Mouse (Mus musculus) layer of hippocampus, adult 2 months (tissue): Measurements from ENCODE around the gene Atpaf2. TPM values are rescaled to one million over a fixed set of nuclear protein-coding genes. Genes with fewer than 3 reads are reported as not detected.

Experiments
- DNase-seq, 2 experiments: peaks; one replicate each; pipeline ENCODE4 v3.0.0; 2022; ENCODE audit warnings: low spot score in 2 of 2
- H3K27ac ChIP-seq: fragments of 200-600 bp; 2 replicates; pipeline ENCODE4 v1.8.1; 2022
- H3K4me3 ChIP-seq: fragments of 200-600 bp; 2 replicates; pipeline ENCODE4 v1.8.1; 2022; ENCODE audit warnings: mild to moderate bottlenecking
- CTCF ChIP-seq: fragments of 200-600 bp; conservative IDR thresholded peaks from 2 replicates; pipeline ENCODE4 v1.8.1; 2022; ENCODE audit warnings: antibody characterized with exemption, mild to moderate bottlenecking, moderate library complexity
- total RNA-seq, 2 experiments: library from RNA; stranded (reverse); gene quantifications; 2 replicates each; pipeline ENCODE4 v1.2.3; 2021

Gene Atpaf2
- total RNA-seq, 2 experiments from 2014 or later = 27.3 to 32.7 TPM

DNA sequence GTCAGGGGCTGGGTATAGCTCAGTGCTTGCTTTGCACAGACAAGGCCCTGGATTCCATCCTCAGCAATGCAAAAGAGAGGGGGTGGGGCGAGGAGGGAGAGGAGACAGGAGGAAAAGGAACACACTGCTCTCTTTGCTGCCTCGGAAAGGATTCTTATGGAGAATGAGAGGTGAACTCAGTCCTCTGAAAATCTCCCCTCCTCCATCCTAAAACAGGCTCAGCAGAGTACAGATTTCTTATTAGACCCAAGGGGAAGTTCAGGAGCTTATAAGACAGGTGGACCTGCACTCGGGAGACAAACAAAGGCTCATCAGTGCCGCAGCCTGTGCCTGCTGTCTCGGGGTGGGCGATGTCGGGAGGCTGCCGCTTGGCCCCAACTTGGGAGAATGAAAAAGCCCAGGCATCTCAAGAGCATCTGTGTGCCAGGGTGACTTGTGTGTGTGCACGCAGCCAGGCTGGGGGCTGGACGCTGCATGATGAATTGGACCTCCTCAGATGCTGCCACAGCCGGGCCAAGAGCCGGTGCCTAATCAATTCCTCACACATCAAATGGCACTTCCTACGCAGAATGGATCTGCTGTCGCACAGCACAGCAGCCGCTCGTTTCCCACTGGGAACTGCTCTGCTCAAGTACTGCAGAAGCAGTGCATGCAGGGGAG lies 33.4 kb downstream of the Atpaf2 start:
- DNase-seq = peak; percentile 70 to 85
- peak overlapping the region; percentile 15; the same call in 1 of the 2 replicates for H3K4me3 ChIP-seq
- TF ChIP-seq CTCF = no peak
- peak overlapping the region; percentile 92 for H3K27ac ChIP-seq

DNA sequence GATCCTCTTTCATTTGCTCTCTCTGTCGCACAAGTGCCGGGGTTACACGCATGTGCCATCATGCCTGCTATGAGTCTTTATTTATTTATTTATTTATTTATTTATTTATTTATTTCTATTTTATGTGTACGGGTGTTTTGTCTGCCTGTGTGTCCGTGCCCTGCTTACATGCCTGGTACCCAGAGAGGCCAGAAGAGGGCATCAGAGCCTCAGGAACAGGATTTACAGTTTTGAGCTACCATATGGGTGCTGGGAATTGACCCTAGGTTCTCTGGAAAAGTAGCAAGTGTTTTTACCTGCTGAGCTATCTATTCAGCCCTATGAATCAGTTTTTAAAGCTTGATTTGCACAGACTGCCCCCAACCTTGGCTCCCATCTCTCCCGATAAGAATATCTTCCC lies 34.7 kb downstream of the Atpaf2 start:
- peak overlapping the region; percentile 92; the same call in 1 of the 2 replicates for H3K27ac ChIP-seq
- H3K4me3 ChIP-seq = no peak overlapping the region

DNA sequence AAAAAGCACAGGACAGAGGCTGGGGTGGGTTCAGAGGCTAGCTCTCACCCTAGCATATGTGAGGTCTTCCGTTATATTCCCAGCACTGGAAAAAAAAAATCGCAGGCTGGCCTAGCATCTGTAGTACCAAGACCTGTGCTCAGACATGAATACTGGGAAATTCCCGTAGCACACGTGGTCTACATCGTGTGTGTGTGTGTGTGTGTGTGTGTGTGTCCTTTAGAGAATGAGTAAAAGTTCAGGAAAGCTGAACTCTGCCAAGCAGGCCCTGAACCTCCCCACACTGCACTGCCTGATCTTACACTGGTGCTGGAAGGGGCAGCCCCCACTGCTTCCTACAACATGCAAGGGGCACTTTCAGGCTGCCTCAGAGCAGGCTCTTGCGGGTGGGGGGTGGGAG lies 43.8 kb downstream of the Atpaf2 start:
- Histone ChIP-seq H3K27ac (no peak overlapping the region), H3K4me3 (no peak overlapping the region)
- no peak for DNase-seq
- no peak for TF ChIP-seq CTCF

More for the DNA sequence above, 34.7 kb downstream of the Atpaf2 start:
- TF ChIP-seq CTCF = peak; percentile 36
- DNase-seq = no peak

DNA sequence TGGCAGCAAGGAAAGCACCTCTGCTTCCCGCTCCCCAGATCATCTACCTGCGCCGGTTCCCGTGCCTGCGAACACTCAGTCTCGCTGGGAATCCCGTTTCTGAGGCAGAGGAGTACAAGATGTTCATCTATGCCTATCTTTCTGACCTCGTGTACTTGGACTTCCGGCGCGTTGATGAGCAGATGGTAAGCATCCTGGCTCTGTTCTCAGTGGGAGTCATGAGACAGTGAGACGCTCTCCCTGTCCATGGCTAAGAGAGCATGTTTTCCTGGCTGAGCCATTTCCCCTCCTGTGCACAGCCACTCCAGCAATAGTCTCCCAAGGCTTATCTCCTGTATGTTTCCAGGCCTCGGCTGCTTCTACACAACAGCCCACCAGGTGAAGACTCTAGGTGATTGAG lies 47.8 kb downstream of the Atpaf2 start:
- no peak for DNase-seq

DNA sequence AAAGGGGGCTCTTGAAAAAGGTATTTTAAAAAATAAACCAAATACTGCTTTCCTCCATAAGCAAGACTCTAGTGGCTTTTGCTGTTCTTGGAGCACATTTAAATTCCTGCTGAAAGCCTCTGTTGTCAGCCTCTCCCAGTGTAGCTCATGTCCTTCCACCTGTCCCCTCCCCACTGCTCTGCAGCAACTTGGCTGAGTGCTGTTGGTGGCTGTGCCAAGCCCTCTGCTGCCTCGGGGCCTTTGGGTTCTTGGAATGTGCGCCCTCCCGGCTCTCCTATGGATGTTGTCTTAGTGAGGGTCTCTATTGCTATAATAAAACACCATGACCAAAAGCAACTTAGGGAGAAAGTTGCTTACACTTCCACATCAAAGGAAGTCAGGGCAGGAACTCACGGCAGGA lies 48.8 kb downstream of the Atpaf2 start:
- H3K4me3 ChIP-seq = no peak overlapping the region
- no peak overlapping the region for H3K27ac ChIP-seq
- TF ChIP-seq CTCF = no peak
- no peak for DNase-seq

More for the DNA sequence above, 47.8 kb downstream of the Atpaf2 start:
- Histone ChIP-seq H3K4me3 (no peak overlapping the region), H3K27ac (no peak overlapping the region)
- no peak for TF ChIP-seq CTCF

DNA sequence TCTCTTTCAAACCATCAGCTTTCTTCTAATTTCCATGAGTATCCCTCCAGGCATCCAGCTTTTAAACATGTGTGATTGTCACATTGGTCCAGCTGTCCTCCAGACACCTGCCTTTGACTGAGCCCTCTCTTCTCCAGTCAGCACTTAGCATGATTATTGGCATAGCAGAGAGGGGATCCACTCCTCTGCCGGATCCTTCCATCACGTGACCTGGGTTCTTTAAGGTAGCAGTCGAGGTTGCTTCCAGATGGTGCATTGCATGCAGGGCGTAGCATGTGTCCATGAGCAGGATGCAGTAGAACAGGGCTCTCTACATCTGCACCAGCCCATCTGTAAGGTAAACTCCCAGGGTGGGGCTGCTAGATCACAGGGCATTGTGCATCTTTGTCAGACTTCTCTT lies 49.3 kb downstream of the Atpaf2 start:
- no peak overlapping the region for H3K27ac ChIP-seq
- TF ChIP-seq CTCF = no peak
- H3K4me3 ChIP-seq = no peak overlapping the region
- DNase-seq = no peak

DNA sequence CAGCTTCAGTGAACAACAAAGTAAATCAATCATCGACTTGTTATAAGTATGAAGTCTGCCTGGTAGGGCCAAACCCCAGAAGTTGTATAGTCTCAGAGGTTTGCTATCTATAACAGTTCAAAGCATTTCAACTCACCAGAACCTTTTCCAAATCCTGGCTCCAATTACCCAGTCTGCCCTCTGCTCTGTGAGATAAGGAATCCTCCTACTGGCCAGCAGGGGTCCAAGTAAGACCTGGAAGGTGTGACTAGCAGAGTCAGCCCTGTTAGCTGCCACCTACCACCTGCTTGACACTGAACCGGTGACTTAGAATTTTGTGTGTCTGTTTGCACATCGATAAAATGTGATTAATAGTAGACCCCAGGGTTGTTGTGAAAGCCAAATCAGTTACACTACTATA lies 51.0 kb downstream of the Atpaf2 start:
- no peak overlapping the region for H3K27ac ChIP-seq
- TF ChIP-seq CTCF = 0 out of 2 replicates have a peak, but pooled peaks have one; percentile 19
- no peak for DNase-seq
- H3K4me3 ChIP-seq = no peak overlapping the region

DNA sequence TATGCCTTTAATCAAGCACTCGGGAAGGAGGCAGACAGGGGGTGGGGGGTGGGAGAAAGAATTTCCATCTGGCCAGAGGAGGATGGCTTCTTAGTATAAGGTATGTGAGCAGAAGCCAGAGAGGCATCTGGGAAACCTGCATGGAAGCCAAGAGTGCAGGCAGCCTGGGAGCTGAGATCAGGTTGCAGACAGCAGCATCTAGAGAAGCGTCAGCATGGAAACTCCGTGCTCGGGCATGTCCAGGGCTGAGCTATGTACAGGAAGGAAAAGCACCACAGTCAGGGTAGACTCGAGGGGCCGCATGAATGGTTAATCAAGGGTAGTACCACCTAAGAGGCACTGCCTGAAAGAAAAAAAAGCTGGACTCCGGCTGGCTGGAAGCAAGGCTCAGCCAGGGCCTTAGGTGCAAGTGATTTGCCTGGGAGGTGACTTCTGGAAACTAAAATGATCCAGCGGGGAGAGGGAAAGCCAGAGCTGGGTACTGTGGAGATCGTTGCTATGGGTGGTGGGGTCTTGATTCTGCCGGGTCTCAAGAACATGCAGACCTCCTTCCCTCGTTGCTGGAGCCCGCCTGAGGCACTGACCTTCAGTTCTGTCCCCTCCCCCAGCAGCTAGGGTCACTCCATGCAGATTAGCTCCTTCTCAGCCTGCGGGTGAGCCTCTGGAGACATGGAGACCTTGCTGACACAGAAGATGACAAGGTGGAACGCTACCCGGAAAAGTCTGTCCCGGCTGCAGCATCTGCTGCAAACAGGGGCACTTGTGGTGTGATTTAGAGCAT lies 51.8 kb downstream of the Atpaf2 start:
- TF ChIP-seq CTCF = no peak
- Histone ChIP-seq H3K4me3 (no peak overlapping the region), H3K27ac (no peak overlapping the region)
- no peak for DNase-seq

DNA sequence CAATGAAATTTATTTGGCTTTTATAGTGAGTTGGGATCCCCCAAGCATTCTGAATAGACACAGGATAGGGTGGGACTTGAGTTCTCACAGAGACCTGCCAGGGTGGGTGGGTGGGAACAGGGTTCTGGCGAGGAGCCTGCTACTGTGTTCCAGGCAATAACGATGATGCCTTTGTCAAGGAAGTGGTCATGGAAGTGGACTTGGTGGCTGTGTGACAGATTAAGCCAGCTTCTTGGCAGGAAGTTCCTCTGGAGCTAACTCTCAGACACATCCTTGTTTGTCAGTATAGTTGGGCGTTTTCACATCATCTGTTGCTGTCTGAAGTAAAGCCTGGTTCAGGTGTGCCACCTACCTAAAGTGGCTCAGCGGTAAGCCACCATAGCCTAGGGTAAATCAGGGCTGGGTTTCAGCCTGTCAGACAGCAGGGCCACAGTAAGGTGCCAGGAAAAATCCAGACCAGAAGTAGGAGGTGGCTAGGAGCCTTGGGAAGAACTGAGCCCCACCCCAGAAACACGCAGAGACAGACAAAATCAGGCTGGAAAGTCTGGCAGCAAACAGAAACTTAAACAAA lies 57.5 kb downstream of the Atpaf2 start:
- Histone ChIP-seq H3K27ac (peak overlapping the region; percentile 43; the same call in 1 of the 2 replicates), H3K4me3 (no peak overlapping the region)
- DNase-seq = no peak
- TF ChIP-seq CTCF = no peak

DNA sequence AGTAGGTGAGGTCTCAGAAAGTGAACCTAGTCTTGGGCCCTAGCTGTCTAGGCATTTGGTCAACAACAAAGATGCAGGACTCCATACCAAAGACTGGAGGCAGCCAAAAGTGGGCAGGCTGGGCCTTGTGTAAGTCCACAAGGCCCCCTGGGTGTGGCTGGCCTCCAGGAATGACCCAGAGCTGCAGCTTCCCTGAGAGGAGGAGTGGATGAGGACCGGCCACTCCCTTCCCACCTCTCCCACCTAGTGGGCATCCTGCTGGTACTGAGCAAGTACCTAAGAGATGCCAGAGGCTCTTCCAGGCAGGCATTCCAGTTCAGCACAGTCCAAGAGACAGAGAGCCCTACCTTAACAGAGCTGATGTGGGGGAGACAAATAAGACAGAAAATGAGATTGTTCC lies 58.3 kb downstream of the Atpaf2 start:
- Histone ChIP-seq H3K4me3 (no peak overlapping the region), H3K27ac (peak overlapping the region; percentile 70; the same call in 1 of the 2 replicates)
- no peak for TF ChIP-seq CTCF
- no peak for DNase-seq

DNA sequence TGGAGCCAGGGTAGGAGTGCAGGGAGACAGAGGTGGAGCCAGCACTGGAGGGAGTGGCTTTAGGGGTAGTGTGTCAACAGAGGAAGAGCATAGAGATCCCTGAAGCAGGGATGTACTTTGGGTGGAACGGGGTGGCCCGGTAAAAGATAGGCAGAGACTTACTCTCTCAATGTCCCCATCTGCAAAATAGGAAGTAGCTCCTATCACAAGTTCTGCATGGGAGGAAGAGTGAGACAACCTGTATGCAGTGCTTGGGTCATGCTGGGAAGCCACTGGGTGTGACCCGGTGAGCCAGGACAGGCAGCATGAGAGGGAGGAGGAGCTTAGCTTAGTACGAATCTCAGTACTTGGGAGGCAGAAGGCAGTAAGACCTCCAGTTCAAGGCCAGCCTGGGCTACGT lies 59.1 kb downstream of the Atpaf2 start:
- no peak overlapping the region for H3K4me3 ChIP-seq
- no peak for DNase-seq
- TF ChIP-seq CTCF = no peak
- H3K27ac ChIP-seq = no peak overlapping the region; the same call in 1 of the 2 replicates

DNA sequence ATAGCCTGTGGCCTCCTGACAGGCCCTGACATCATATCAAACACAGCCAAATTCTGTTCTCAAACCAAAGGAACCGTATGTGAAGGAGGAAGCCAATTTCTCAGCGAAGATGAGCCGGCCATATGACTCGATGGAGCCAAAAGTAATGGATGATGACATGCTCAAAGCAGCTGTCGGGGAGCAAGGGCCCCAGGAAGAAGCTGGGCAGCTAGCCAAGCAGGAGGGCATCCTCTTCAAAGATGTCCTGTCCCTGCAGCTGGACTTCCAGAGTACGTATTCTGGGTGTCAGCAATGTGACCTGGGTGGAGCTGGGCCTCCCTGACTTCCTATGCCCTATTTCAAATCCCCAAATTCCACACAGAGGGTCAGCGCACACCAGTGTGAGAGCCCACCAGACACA lies 59.7 kb downstream of the Atpaf2 start:
- DNase-seq = no peak
- TF ChIP-seq CTCF = no peak
- Histone ChIP-seq H3K4me3 (no peak overlapping the region), H3K27ac (no peak overlapping the region)

DNA sequence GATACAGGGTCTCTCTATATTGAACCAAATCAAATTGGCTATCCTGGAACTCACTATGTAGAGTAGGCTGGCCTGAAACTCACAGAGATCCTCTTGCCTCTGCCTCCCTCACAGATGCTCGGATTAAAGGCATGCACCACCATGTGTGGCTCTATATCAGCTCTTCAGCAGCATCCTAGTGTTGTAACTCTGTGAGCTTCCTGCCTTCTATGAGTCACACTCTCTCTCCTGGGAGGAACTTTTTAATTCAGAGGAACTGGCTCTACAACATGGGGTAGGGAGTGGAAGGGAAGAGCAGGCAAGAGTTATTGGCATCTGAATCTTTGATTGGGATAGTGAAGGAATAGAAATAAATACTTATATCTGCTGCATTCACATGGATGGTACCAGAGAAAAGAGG lies 61.1 kb downstream of the Atpaf2 start:
- no peak overlapping the region for H3K4me3 ChIP-seq
- H3K27ac ChIP-seq = no peak overlapping the region
- DNase-seq = no peak
- no peak for TF ChIP-seq CTCF
